Mouse (Mus musculus) midbrain, embryonic 10.5 days (tissue): Measurements from ENCODE around the gene Scoc. TPM values are rescaled to one million over a fixed set of nuclear protein-coding genes. Genes with fewer than 3 reads are reported as not detected.

Source experiments
- DNase-seq: peaks from one replicate; pipeline ENCODE4 v3.0.0-alpha.2; 2017; ENCODE audit warnings: low spot score
- H3K27ac ChIP-seq: fragments of 300-500 bp; sonication (generic); replicated peaks from 2 replicates; pipeline ENCODE4 v1.5.1; 2016; ENCODE audit warnings: mild to moderate bottlenecking
- H3K27me3 ChIP-seq: fragments of 300-500 bp; sonication (generic); 2 replicates; pipeline ENCODE4 v1.6.1; 2016; ENCODE audit warnings: low read depth, mild to moderate bottlenecking; ENCODE audit not compliant: poor library complexity, severe bottlenecking
- H3K36me3 ChIP-seq: fragments of 300-500 bp; sonication (generic); 2 replicates; pipeline ENCODE4 v1.6.1; 2016; ENCODE audit warnings: mild to moderate bottlenecking, moderate library complexity
- H3K4me1 ChIP-seq: fragments of 300-500 bp; sonication (generic); 2 replicates; pipeline ENCODE4 v1.6.1; 2016
- H3K4me3 ChIP-seq: fragments of 300-500 bp; sonication (generic); 2 replicates; pipeline ENCODE4 v1.5.1; 2016; ENCODE audit warnings: mild to moderate bottlenecking, moderate library complexity
- H3K9me3 ChIP-seq: fragments of 300-500 bp; sonication (generic); replicated peaks from 2 replicates; pipeline ENCODE4 v1.6.1; 2016; ENCODE audit warnings: mild to moderate bottlenecking
- WGBS: fragments of 180-500 bp; shearing (Covaris S2); methylation state at CpG from one replicate; pipeline ENCODE4 v1.1.7; 2016; 5-methylcytosine and 5-hydroxymethylcytosine counted together
- polyA plus RNA-seq: library from polyadenylated mRNA; unstranded; fragments of >200 nt; fragmentation: Nextera tagmentation; extraction: Ambion mirVana; gene quantifications from 2 replicates; pipeline ENCODE4 v1.2.1, GENCODE M21; 2016

Scoc gene
- polyA plus RNA-seq, 1 experiment from 2014 or later = 131 TPM

- Histone ChIP-seq H3K27me3 (no peaks in the 10 kb centered on the region), H3K9me3 (no peaks in the 10 kb centered on the region), H3K4me1 (peaks cover 8% of the 10 kb centered on the region), H3K4me3 (no peak overlapping the region), H3K27ac (no peak overlapping the region), H3K36me3 (no peaks in the 10 kb centered on the region)
- 93% methylated on average over 6 of the region's 6 CpGs for WGBS
- no peak for DNase-seq
These were observed 33.0 kb downstream of the Scoc start for GRCm38 (mm10) chr8:83425202-83425601.

- H3K36me3 ChIP-seq = no peaks in the 10 kb centered on the region
- no peak overlapping the region for H3K27ac ChIP-seq
- no peaks in the 10 kb centered on the region for H3K9me3 ChIP-seq
- H3K27me3 ChIP-seq = no peaks in the 10 kb centered on the region
- H3K4me3 ChIP-seq = no peak overlapping the region
- H3K4me1 ChIP-seq = peaks cover 8% of the 10 kb centered on the region
- 76% methylated on average over 13 of the region's 13 CpGs for WGBS
- no peak for DNase-seq
These were observed 35.0 kb downstream of the Scoc start for GRCm38 (mm10) chr8:83423032-83423825.

- Histone ChIP-seq H3K4me3 (no peak overlapping the region), H3K27me3 (no peaks in the 10 kb centered on the region), H3K4me1 (peaks cover 8% of the 10 kb centered on the region), H3K27ac (no peak overlapping the region), H3K36me3 (no peaks in the 10 kb centered on the region), H3K9me3 (no peaks in the 10 kb centered on the region)
- no peak for DNase-seq
- 100% methylated on average over 1 of the region's 1 CpGs for WGBS
These were observed 36.8 kb downstream of the Scoc start for GRCm38 (mm10) chr8:83421354-83421753.

DNA sequence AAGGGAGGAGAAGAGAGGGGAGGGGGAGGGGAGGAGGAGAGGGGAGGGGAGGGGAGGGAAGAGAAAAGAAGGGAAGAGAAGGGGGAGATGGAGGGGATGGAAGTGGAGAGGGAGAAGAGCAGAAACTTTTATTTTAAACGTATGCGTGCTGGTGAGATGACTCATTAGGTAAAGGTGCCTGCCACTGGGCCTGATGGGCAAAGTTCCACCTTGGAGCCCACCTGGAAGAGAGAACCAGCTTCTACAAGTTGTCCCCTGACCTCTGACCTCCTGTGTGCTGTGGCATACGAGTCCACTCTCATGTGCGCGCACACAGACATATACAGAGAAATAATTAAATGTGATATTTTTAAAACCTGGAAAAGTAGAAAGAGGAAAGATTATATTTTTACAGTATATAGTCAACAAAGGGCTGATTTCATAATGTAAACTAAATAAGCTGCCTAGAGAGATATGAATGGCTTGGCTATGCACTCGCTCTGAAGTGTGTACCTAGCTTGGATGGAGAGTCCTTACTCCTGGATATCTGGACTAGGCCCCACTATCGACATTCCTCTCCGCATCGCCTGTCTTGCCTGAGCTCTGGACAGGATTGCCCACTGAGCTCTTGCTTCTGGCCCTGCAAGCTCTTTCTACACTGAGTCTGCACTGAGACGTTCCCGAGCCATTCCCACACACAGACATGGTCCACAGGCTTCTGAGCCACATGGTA lies 39.2 kb downstream of the Scoc start:
- Histone ChIP-seq H3K9me3 (no peaks in the 10 kb centered on the region), H3K27ac (no peak overlapping the region), H3K36me3 (no peaks in the 10 kb centered on the region), H3K4me3 (no peak overlapping the region), H3K27me3 (no peaks in the 10 kb centered on the region), H3K4me1 (0 out of 2 replicates have a peak, but pooled peaks cover 2% of the 10 kb centered on the region)
- WGBS = 94% methylated on average over 11 of the region's 11 CpGs
- no peak for DNase-seq

- DNase-seq = no peak
- H3K4me1 ChIP-seq = 0 out of 2 replicates have a peak, but pooled peaks cover under 1% of the 10 kb centered on the region
- no peaks in the 10 kb centered on the region for H3K9me3 ChIP-seq
- H3K36me3 ChIP-seq = no peaks in the 10 kb centered on the region
- no peaks in the 10 kb centered on the region for H3K27me3 ChIP-seq
- no peak overlapping the region for H3K27ac ChIP-seq
- H3K4me3 ChIP-seq = no peak overlapping the region
- WGBS = 87% methylated on average over 6 of the region's 6 CpGs
These were observed 40.2 kb downstream of the Scoc start for GRCm38 (mm10) chr8:83417970-83418369.

DNA sequence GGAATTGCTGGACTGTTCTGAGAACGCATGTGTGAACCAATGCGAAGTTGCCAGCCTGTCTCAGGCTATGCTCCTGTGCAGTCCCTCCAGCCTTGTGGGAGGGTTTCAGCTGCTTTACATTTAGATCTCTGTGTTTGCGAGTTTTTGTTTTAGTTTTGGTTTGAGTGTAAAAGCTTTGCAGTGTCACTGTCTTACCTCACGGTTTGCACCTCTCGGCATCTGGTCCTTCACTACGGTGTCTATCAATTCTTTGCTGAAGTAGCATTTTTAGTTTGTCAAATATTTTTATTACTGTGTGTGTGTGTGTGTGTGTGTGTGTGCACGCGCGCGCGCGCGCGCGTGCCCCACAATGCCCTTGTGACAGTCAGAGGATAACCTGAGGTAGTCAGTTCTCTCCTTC lies 41.3 kb downstream of the Scoc start:
- Histone ChIP-seq H3K27ac (no peak overlapping the region), H3K27me3 (no peaks in the 10 kb centered on the region), H3K4me3 (no peak overlapping the region), H3K36me3 (no peaks in the 10 kb centered on the region), H3K9me3 (no peaks in the 10 kb centered on the region), H3K4me1 (no peaks in the 10 kb centered on the region)
- WGBS = 97% methylated on average over 15 of the region's 15 CpGs
- no peak for DNase-seq

GRCm38 (mm10) chr8:83408496-83408895 lies 49.7 kb downstream of the Scoc start:
- H3K36me3 ChIP-seq = no peaks in the 10 kb centered on the region
- H3K4me1 ChIP-seq = no peaks in the 10 kb centered on the region
- H3K9me3 ChIP-seq = no peaks in the 10 kb centered on the region
- no peak overlapping the region for H3K27ac ChIP-seq
- 82% methylated on average over 7 of the region's 7 CpGs for WGBS
- no peaks in the 10 kb centered on the region for H3K27me3 ChIP-seq
- DNase-seq = no peak
- H3K4me3 ChIP-seq = no peak overlapping the region

DNA sequence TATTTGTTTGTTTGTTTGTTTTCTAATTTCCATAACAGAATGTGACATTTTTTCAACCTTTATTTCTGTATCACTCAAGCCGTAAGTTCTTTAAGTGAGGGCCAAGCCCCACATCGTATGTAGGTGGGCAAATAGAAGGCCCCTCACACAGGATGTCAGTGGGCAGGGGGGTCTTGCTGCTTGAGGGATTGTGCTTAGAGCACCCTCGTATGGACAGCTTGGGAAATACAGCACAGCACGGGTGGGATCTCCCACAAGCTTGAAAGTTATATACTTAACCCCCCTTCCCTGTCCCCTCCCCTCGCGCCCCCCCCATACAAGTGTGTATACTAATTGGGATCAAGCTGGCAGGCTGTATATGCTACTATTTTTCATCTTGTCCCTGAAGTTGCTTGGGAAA lies 51.4 kb downstream of the Scoc start:
- DNase-seq = no peak
- H3K9me3 ChIP-seq = no peaks in the 10 kb centered on the region
- no peaks in the 10 kb centered on the region for H3K36me3 ChIP-seq
- H3K4me1 ChIP-seq = no peaks in the 10 kb centered on the region
- no peaks in the 10 kb centered on the region for H3K27me3 ChIP-seq
- no peak overlapping the region for H3K4me3 ChIP-seq
- no peak overlapping the region for H3K27ac ChIP-seq
- 46% methylated on average over 6 of the region's 6 CpGs for WGBS

DNA sequence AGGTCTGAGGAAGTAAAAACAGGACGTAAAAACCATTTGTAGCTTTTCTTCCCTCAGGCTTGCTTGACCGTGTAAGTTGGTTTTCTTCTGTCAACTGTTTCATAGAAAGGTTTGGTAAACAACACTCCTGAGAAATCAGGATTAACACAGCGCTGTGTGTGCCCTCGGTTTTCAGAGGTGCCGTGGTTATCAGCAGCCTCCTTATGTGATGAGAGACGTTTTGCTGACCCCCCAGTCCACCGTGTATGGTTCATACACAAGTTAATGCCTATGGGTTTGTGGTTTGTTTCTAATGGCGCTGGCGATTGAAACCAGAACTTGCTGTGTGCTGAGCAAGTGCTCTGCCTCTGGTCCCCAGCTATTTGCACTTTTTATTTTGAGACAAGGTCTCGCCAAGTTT lies 52.6 kb downstream of the Scoc start:
- no peaks in the 10 kb centered on the region for H3K27me3 ChIP-seq
- H3K9me3 ChIP-seq = no peaks in the 10 kb centered on the region
- no peaks in the 10 kb centered on the region for H3K4me1 ChIP-seq
- no peak overlapping the region for H3K4me3 ChIP-seq
- no peaks in the 10 kb centered on the region for H3K36me3 ChIP-seq
- DNase-seq = no peak
- no peak overlapping the region for H3K27ac ChIP-seq
- WGBS = 91% methylated on average over 10 of the region's 10 CpGs

DNA sequence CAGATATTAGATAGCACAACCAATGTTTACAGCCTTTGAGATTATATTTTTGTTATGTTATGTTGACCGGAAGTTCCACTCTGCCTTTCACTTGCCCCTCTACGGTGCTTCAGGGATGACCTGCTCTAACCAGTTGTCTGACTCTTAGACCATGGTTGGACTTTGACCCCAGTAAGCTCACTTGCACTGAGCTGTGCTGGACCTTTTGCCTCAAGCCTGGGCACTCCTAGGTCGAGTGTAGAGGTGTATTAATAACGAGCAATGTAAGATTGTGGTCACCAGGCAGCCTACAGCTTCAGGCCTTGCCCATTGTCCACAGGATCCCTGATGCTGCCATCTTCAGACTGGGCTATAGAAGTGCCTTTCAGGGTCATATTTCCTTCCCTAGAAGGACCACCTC lies 60.5 kb downstream of the Scoc start:
- no peaks in the 10 kb centered on the region for H3K27me3 ChIP-seq
- H3K9me3 ChIP-seq = no peaks in the 10 kb centered on the region
- H3K4me1 ChIP-seq = no peaks in the 10 kb centered on the region
- 77% methylated on average over 4 of the region's 4 CpGs for WGBS
- no peak for DNase-seq
- no peak overlapping the region for H3K27ac ChIP-seq
- no peaks in the 10 kb centered on the region for H3K36me3 ChIP-seq
- H3K4me3 ChIP-seq = no peak overlapping the region

DNA sequence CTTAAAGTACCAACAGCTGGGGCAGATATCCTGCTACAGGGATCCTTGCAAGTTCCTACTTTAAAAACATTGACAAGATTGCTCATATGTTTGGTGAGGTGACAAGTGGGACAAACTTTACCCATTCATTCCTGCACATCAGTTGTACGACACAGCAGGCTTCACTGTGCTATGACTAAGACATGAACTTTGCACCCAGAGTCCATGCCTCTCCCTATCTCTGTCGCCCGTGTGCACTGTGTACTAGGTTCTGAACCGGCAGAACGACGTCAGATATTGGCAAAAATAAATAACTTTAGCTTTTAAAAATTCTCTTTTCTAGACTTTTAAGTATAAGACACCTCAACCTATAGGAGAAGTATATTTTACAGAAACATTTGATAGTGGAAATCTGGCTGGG lies 61.5 kb downstream of the Scoc start:
- 93% methylated on average over 6 of the region's 6 CpGs for WGBS
- H3K4me3 ChIP-seq = no peak overlapping the region
- H3K9me3 ChIP-seq = no peaks in the 10 kb centered on the region

GRCm38 (mm10) chr8:83394325-83394724 lies 63.9 kb downstream of the Scoc start:
- no peaks in the 10 kb centered on the region for H3K9me3 ChIP-seq
- DNase-seq = no peak
- peaks cover 19% of the 10 kb centered on the region for H3K27me3 ChIP-seq
- H3K4me3 ChIP-seq = no peak overlapping the region
- H3K36me3 ChIP-seq = no peaks in the 10 kb centered on the region
- peaks cover 10% of the 10 kb centered on the region for H3K4me1 ChIP-seq
- H3K27ac ChIP-seq = no peak overlapping the region
- WGBS = 90% methylated on average over 5 of the region's 5 CpGs

More for the DNA sequence above, 61.5 kb downstream of the Scoc start:
- H3K4me1 ChIP-seq = no peaks in the 10 kb centered on the region
- no peak for DNase-seq
- H3K27me3 ChIP-seq = no peaks in the 10 kb centered on the region
- no peak overlapping the region for H3K27ac ChIP-seq
- H3K36me3 ChIP-seq = no peaks in the 10 kb centered on the region

DNA sequence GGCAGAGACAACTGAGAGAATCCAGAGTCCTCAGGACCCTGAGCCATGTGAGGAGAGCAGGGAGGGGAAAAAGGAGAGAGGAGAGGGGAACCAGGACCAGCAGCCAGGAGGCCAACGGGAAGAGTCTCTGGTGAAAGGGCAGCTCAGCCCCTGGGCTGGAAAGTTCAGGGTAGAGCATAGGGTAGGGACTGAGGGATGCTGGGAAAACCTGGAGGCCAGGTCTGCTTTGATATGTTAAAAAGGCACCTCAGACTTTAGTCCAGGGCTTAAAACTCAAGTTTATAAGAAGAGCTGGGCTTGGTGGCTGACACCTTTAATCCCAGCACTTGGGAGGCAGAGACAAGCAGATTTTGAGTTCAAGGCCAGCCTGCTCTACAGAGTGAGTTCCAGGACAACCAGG lies 65.7 kb downstream of the Scoc start:
- Histone ChIP-seq H3K27ac (no peak overlapping the region), H3K9me3 (no peaks in the 10 kb centered on the region), H3K36me3 (no peaks in the 10 kb centered on the region), H3K4me3 (no peak overlapping the region), H3K27me3 (peaks cover 34% of the 10 kb centered on the region), H3K4me1 (peaks cover 10% of the 10 kb centered on the region)
- 59% methylated on average over 1 of the region's 1 CpGs for WGBS
- no peak for DNase-seq
